Mouse (Mus musculus): ENCODE measurements around the gene Phf20. TPM values are rescaled to one million over a fixed set of nuclear protein-coding genes. Genes with fewer than 3 reads are reported as not detected.

Phf20 gene
- total and polyA plus RNA-seq, 2 experiments from 2014 or later: 10.6 to 30.4 TPM

DNA sequence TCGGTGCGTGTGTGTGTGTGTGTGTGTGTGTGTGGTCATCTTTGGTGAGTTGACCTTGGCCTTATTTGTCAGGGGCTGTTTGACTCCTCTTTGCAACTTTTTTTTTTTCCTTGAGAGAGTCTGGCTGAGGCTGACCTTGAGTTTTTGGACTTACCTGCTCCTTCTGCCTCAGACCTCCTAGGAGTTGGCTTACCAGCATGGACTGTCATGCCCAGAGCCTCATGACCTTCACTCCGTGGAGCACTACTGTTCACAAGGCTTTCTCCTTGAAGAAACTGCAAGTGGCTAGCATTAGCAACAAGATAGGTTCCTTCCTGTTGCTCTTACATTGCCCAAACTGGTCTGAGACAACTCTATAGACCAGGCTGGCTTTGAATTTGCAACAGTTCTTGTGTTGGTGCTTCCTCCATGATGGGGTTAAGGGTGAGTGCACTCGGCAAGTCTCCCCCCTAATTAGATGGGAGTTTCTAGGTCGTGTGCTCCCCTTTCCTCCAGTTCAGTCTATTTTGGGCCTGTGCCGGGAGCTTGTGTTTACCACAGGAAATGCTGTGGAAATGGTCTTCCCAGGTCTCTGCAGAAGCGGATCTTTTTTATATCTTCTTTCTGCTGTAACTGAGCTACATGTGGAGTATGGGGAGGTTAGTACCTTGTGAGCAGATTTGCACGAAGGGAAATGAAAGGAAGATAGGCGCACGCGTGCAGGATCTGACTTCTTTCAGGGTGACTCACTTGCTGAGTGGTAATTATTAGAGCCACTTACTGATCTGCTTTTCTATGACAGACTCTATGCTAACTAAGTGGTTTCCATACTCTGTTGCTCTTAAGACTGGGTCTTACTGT lies 61.9 kb downstream of the Phf20 start:
- Histone ChIP-seq H3K9me3 (replicated peaks; ENCODE audit: control insufficient read depth, low read length) (no peaks in the 10 kb centered on the region), H3K9ac (replicated peaks; ENCODE audit: low read depth, low read length) (no peak overlapping the region), H3K27ac (ENCODE audit: low read depth) (peak overlapping the region; percentile 78), H3K36me3 (replicated peaks; ENCODE audit: control insufficient read depth, insufficient read depth, low read length) (peaks cover 35% of the 10 kb centered on the region), H3K27me3 (ENCODE audit: control insufficient read depth, insufficient read depth, low read length) (no peaks in the 10 kb centered on the region), H3K4me2 (ENCODE audit: low read depth, low read length) (peak overlapping the region; percentile 29; the same call in 1 of the 2 replicates), H3K4me1 (ENCODE audit: control insufficient read depth, insufficient read depth) (peaks cover 17% of the 10 kb centered on the region), H3K4me3 (ENCODE audit: low read depth, low read length) (no peak overlapping the region)
- ATAC-seq (ENCODE audit: insufficient read depth, low read depth): peak; percentile 41; the same call in 1 of the 2 replicates
- 33% methylated on average over 11 of the region's 11 CpGs for WGBS
- DNase-seq (ENCODE audit: low spot score): peak; percentile 28
- TF ChIP-seq CTCF (IDR thresholded peaks at IDR 0.05; ENCODE audit: low read depth): no peak
- no peak for TF ChIP-seq EP300 (IDR thresholded peaks at IDR 0.05; ENCODE audit: low read depth)

DNA sequence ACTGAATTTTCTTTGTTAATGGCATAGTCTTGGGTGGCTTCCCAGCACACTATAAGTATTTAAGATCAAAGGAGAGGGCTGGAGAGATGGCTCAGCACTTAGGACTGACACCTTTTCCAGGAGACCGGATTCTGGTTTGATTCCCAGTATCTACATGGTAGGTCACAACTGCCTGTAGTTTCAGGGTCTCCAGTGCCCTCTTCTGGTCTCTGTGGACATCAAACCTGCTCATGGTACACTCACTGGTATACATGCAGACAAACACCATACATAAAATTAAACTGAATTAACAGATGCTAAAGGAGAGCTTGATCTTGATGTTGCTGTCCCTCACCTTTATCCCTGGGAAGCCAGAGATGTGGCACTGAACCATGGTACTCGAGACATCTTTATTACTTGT lies 64.7 kb downstream of the Phf20 start:
- DNase-seq (ENCODE audit: low spot score): no peak
- H3K4me2 ChIP-seq (ENCODE audit: low read depth, low read length): no peak overlapping the region
- H3K27ac ChIP-seq (ENCODE audit: low read depth): no peak overlapping the region
- H3K27me3 ChIP-seq (ENCODE audit: control insufficient read depth, insufficient read depth, low read length): no peaks in the 10 kb centered on the region
- H3K9ac ChIP-seq (replicated peaks; ENCODE audit: low read depth, low read length): no peak overlapping the region
- ATAC-seq (ENCODE audit: insufficient read depth, low read depth): no peak
- peaks cover 28% of the 10 kb centered on the region for H3K36me3 ChIP-seq (replicated peaks; ENCODE audit: control insufficient read depth, insufficient read depth, low read length)
- no peak for TF ChIP-seq EP300 (IDR thresholded peaks at IDR 0.05; ENCODE audit: low read depth)
- TF ChIP-seq CTCF (IDR thresholded peaks at IDR 0.05; ENCODE audit: low read depth): peak; percentile 34
- WGBS: 82% methylated on average over 2 of the region's 2 CpGs
- peaks cover 17% of the 10 kb centered on the region for H3K4me1 ChIP-seq (ENCODE audit: control insufficient read depth, insufficient read depth)
- H3K9me3 ChIP-seq (replicated peaks; ENCODE audit: control insufficient read depth, low read length): no peaks in the 10 kb centered on the region
- H3K4me3 ChIP-seq (ENCODE audit: low read depth, low read length): no peak overlapping the region

DNA sequence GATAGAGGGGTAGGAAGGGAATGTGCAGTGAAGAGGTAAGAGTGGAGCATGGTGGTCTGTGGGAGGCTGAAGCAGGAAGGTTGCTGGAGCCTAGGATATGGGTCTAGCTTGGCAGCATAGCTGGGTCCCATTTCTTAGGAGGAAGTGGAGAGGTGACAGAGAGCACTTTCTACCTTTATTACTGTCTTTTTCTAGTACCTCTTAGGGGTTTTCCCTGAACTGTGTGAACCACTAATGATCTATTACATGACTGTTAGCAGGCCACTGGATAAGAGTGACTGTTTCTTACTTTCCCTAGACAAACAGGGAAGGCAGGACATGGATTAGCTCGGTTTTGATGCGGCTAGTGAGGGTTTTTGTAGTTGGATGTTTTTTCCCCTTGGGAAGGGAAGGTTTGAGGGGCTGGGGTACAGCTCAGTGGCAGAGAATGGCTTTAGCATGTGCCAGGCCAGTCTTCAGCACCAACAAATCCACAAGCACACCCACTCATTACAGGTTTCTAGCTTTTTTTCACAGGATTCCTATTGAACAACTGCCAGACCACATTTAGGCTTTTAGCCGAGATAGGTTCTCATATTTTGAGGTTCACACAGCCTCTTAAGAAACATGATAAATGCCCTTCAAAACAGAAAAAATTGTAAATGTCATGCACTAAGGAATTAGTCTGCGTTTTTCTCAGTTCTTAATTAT lies 67.1 kb downstream of the Phf20 start:
- Histone ChIP-seq H3K9me3 (replicated peaks; ENCODE audit: control insufficient read depth, low read length) (no peaks in the 10 kb centered on the region), H3K27me3 (ENCODE audit: control insufficient read depth, insufficient read depth, low read length) (no peaks in the 10 kb centered on the region), H3K36me3 (replicated peaks; ENCODE audit: control insufficient read depth, insufficient read depth, low read length) (peaks cover 30% of the 10 kb centered on the region), H3K4me1 (ENCODE audit: control insufficient read depth, insufficient read depth) (peaks cover 5% of the 10 kb centered on the region), H3K4me3 (ENCODE audit: low read depth, low read length) (no peak overlapping the region), H3K9ac (replicated peaks; ENCODE audit: low read depth, low read length) (no peak overlapping the region), H3K27ac (ENCODE audit: low read depth) (no peak overlapping the region), H3K4me2 (ENCODE audit: low read depth, low read length) (no peak overlapping the region)
- no peak for ATAC-seq (ENCODE audit: insufficient read depth, low read depth)
- no peak for DNase-seq (ENCODE audit: low spot score)
- TF ChIP-seq CTCF (IDR thresholded peaks at IDR 0.05; ENCODE audit: low read depth): no peak
- TF ChIP-seq EP300 (IDR thresholded peaks at IDR 0.05; ENCODE audit: low read depth): no peak
- 86% methylated on average over 4 of the region's 4 CpGs for WGBS

GRCm38 (mm10) chr2:156267636-156268035 lies 71.4 kb downstream of the Phf20 start:
- Histone ChIP-seq H3K4me1 (ENCODE audit: control insufficient read depth, insufficient read depth) (no peaks in the 10 kb centered on the region), H3K9ac (replicated peaks; ENCODE audit: low read depth, low read length) (no peak overlapping the region), H3K4me3 (ENCODE audit: low read depth, low read length) (no peak overlapping the region), H3K4me2 (ENCODE audit: low read depth, low read length) (no peak overlapping the region), H3K9me3 (replicated peaks; ENCODE audit: control insufficient read depth, low read length) (no peaks in the 10 kb centered on the region), H3K36me3 (replicated peaks; ENCODE audit: control insufficient read depth, insufficient read depth, low read length) (peaks cover 32% of the 10 kb centered on the region), H3K27ac (ENCODE audit: low read depth) (no peak overlapping the region), H3K27me3 (ENCODE audit: control insufficient read depth, insufficient read depth, low read length) (no peaks in the 10 kb centered on the region)
- TF ChIP-seq EP300 (IDR thresholded peaks at IDR 0.05; ENCODE audit: low read depth) (no peak), CTCF (IDR thresholded peaks at IDR 0.05; ENCODE audit: low read depth) (no peak)
- no peak for ATAC-seq (ENCODE audit: insufficient read depth, low read depth)
- no peak for DNase-seq (ENCODE audit: low spot score)
- 93% methylated on average over 9 of the region's 9 CpGs for WGBS

- H3K4me2 ChIP-seq (ENCODE audit: low read depth, low read length): no peak overlapping the region
- H3K4me1 ChIP-seq (ENCODE audit: control insufficient read depth, insufficient read depth): no peaks in the 10 kb centered on the region
- H3K9ac ChIP-seq (replicated peaks; ENCODE audit: low read depth, low read length): no peak overlapping the region
- H3K36me3 ChIP-seq (replicated peaks; ENCODE audit: control insufficient read depth, insufficient read depth, low read length): peaks cover 41% of the 10 kb centered on the region
- no peak overlapping the region for H3K4me3 ChIP-seq (ENCODE audit: low read depth, low read length)
- DNase-seq (ENCODE audit: low spot score) (no peak), ATAC-seq (ENCODE audit: insufficient read depth, low read depth) (no peak)
- WGBS: 75% methylated on average over 6 of the region's 6 CpGs
- H3K27ac ChIP-seq (ENCODE audit: low read depth): no peak overlapping the region
- TF ChIP-seq CTCF (IDR thresholded peaks at IDR 0.05; ENCODE audit: low read depth): no peak
- no peak for TF ChIP-seq EP300 (IDR thresholded peaks at IDR 0.05; ENCODE audit: low read depth)
- no peaks in the 10 kb centered on the region for H3K9me3 ChIP-seq (replicated peaks; ENCODE audit: control insufficient read depth, low read length)
- no peaks in the 10 kb centered on the region for H3K27me3 ChIP-seq (ENCODE audit: control insufficient read depth, insufficient read depth, low read length)
Measured at GRCm38 (mm10) chr2:156272553-156272952, 76.3 kb downstream of the Phf20 start.
